Mouse (Mus musculus): ENCODE data around the gene Ank. TPM values are rescaled to one million over a fixed set of nuclear protein-coding genes. Genes with fewer than 3 reads are reported as not detected.

Ank gene
- total and polyA plus RNA-seq, 2 experiments from 2014 or later = 22.8 to 31.5 TPM

- 0 out of 2 replicates have a peak overlapping the region, but pooled peaks have one; percentile 6 for H3K9ac ChIP-seq
- H3K4me2 ChIP-seq (ENCODE audit: low read depth) = no peak overlapping the region
- H3K27me3 ChIP-seq (ENCODE audit: insufficient read depth, low read length) = no peaks in the 10 kb centered on the region
- H3K36me3 ChIP-seq (ENCODE audit: insufficient read depth) = no peaks in the 10 kb centered on the region
- H3K4me3 ChIP-seq (ENCODE audit: low read depth, low read length) = no peak overlapping the region
- 75% methylated on average over 7 of the region's 7 CpGs for WGBS
- H3K27ac ChIP-seq (ENCODE audit: low read depth, low read length) = no peak overlapping the region
- H3K9me3 ChIP-seq (ENCODE audit: low read length) = no peaks in the 10 kb centered on the region
- DNase-seq (peak; percentile 21), ATAC-seq (no peak)
- TF ChIP-seq CTCF (IDR thresholded peaks at IDR 0.05; ENCODE audit: low read depth) = no peak
- no peaks in the 10 kb centered on the region for H3K4me1 ChIP-seq (ENCODE audit: insufficient read depth)
Measured at GRCm38 (mm10) chr15:27536186-27536585, 69.7 kb downstream of the Ank start.

DNA sequence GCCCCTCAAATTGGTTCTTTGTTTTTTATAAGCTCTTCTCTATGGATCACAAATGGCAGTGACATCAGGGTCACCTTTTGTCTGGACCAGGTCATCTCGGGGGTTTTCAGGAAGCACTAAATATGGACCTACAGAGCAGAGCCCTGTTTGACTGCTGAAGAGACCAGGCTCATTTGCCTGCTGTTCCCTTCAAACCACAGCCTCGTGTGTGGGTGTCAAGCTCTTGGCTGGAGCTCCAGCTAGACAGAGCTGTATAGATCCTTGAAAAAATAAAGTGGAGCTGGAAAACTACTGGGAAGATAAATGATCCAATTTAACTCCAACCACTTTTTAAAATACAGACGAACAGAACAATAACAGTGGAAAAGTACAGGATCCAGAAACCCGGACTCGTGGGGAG, 70.3 kb downstream of the Ank start:
- H3K27me3 ChIP-seq (ENCODE audit: insufficient read depth, low read length) = no peaks in the 10 kb centered on the region
- WGBS = 48% methylated on average over 5 of the region's 5 CpGs
- no peak overlapping the region for H3K27ac ChIP-seq (ENCODE audit: low read depth, low read length)
- ATAC-seq (no peak), DNase-seq (no peak)
- no peak overlapping the region for H3K4me3 ChIP-seq (ENCODE audit: low read depth, low read length)
- H3K4me1 ChIP-seq (ENCODE audit: insufficient read depth) = no peaks in the 10 kb centered on the region
- no peaks in the 10 kb centered on the region for H3K36me3 ChIP-seq (ENCODE audit: insufficient read depth)
- no peaks in the 10 kb centered on the region for H3K9me3 ChIP-seq (ENCODE audit: low read length)
- 0 out of 2 replicates have a peak overlapping the region, but pooled peaks have one; percentile 6 for H3K9ac ChIP-seq
- no peak for TF ChIP-seq CTCF (IDR thresholded peaks at IDR 0.05; ENCODE audit: low read depth)
- no peak overlapping the region for H3K4me2 ChIP-seq (ENCODE audit: low read depth)

GRCm38 (mm10) chr15:27537519-27538223, 71.2 kb downstream of the Ank start:
- ATAC-seq (no peak), DNase-seq (no peak)
- no peaks in the 10 kb centered on the region for H3K36me3 ChIP-seq (ENCODE audit: insufficient read depth)
- H3K9ac ChIP-seq = no peak overlapping the region
- H3K4me3 ChIP-seq (ENCODE audit: low read depth, low read length) = no peak overlapping the region
- WGBS = 77% methylated on average over 4 of the region's 4 CpGs
- TF ChIP-seq CTCF (IDR thresholded peaks at IDR 0.05; ENCODE audit: low read depth) = no peak
- no peaks in the 10 kb centered on the region for H3K9me3 ChIP-seq (ENCODE audit: low read length)
- H3K27ac ChIP-seq (ENCODE audit: low read depth, low read length) = no peak overlapping the region
- H3K27me3 ChIP-seq (ENCODE audit: insufficient read depth, low read length) = no peaks in the 10 kb centered on the region
- H3K4me2 ChIP-seq (ENCODE audit: low read depth) = no peak overlapping the region
- no peaks in the 10 kb centered on the region for H3K4me1 ChIP-seq (ENCODE audit: insufficient read depth)

DNA sequence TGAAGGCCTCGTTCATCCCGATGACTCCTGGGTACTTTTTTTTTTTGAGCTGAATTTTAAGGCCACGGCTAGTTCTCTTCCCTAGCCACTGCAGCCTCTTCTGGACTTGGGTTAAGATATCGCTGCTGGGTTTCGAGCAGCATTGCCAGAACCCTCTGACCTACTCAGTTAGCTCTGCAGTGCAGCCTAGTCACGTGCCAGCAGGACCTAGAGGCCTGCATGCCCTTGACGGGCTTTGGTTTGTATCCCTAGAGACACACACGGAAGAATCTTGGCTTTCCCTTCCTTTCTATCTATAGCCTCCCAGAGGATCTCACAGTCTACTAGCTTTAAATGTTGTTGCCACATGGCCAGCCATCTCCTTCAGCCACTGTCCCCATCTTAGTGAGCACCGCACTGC, 73.3 kb downstream of the Ank start:
- Histone ChIP-seq H3K27me3 (ENCODE audit: insufficient read depth, low read length) (no peaks in the 10 kb centered on the region), H3K4me1 (ENCODE audit: insufficient read depth) (no peaks in the 10 kb centered on the region), H3K4me3 (ENCODE audit: low read depth, low read length) (no peak overlapping the region), H3K9me3 (ENCODE audit: low read length) (no peaks in the 10 kb centered on the region), H3K4me2 (ENCODE audit: low read depth) (no peak overlapping the region), H3K9ac (no peak overlapping the region), H3K27ac (ENCODE audit: low read depth, low read length) (no peak overlapping the region), H3K36me3 (ENCODE audit: insufficient read depth) (no peaks in the 10 kb centered on the region)
- no peak for TF ChIP-seq CTCF (IDR thresholded peaks at IDR 0.05; ENCODE audit: low read depth)
- DNase-seq (no peak), ATAC-seq (no peak)
- 82% methylated on average over 9 of the region's 9 CpGs for WGBS

GRCm38 (mm10) chr15:27545203-27545602, 78.7 kb downstream of the Ank start:
- Histone ChIP-seq H3K4me1 (ENCODE audit: insufficient read depth) (peaks cover 4% of the 10 kb centered on the region; the same call in 1 of the 2 replicates), H3K4me2 (ENCODE audit: low read depth) (no peak overlapping the region), H3K4me3 (ENCODE audit: low read depth, low read length) (no peak overlapping the region), H3K36me3 (ENCODE audit: insufficient read depth) (no peaks in the 10 kb centered on the region; the same call in 1 of the 2 replicates), H3K9ac (no peak overlapping the region), H3K27me3 (ENCODE audit: insufficient read depth, low read length) (no peaks in the 10 kb centered on the region), H3K9me3 (ENCODE audit: low read length) (no peaks in the 10 kb centered on the region), H3K27ac (ENCODE audit: low read depth, low read length) (no peak overlapping the region)
- DNase-seq (no peak), ATAC-seq (no peak)
- WGBS = 78% methylated on average over 10 of the region's 10 CpGs
- TF ChIP-seq CTCF (IDR thresholded peaks at IDR 0.05; ENCODE audit: low read depth) = no peak

- DNase-seq = no peak
- no peaks in the 10 kb centered on the region for H3K9me3 ChIP-seq (ENCODE audit: low read length)
- no peak overlapping the region for H3K4me3 ChIP-seq (ENCODE audit: low read depth, low read length)
- H3K36me3 ChIP-seq (ENCODE audit: insufficient read depth) = no peaks in the 10 kb centered on the region; the same call in 1 of the 2 replicates
- 80% methylated on average over 6 of the region's 6 CpGs for WGBS
- H3K9ac ChIP-seq = no peak overlapping the region
- TF ChIP-seq CTCF (IDR thresholded peaks at IDR 0.05; ENCODE audit: low read depth) = no peak
- H3K27me3 ChIP-seq (ENCODE audit: insufficient read depth, low read length) = no peaks in the 10 kb centered on the region
- no peak for ATAC-seq
- H3K4me2 ChIP-seq (ENCODE audit: low read depth) = no peak overlapping the region
- H3K4me1 ChIP-seq (ENCODE audit: insufficient read depth) = peaks cover 4% of the 10 kb centered on the region; the same call in 1 of the 2 replicates
- no peak overlapping the region for H3K27ac ChIP-seq (ENCODE audit: low read depth, low read length)
Measured at GRCm38 (mm10) chr15:27548110-27548509, 81.6 kb downstream of the Ank start.

DNA sequence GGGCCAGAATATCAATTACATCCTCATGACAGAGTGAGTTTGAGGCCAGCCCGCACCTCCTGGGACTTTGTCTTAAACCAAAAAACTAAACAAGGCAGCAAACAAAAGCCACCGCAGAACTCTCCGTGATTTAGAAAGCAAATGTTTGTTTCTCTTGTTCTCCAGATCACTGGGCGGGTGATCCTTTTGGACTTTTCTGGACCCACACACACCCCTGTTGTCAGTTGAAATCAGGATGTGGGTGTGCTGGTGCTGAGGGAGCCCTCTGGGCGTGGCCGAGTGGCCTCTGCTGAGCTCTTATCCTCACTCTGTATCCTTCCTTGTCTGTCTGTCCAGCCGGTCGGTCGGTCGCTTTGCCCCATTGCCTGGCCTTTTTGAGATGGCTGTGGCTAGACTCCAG, 82.6 kb downstream of the Ank start:
- H3K9me3 ChIP-seq (ENCODE audit: low read length) = no peaks in the 10 kb centered on the region
- H3K4me2 ChIP-seq (ENCODE audit: low read depth) = no peak overlapping the region
- no peak for DNase-seq
- no peak overlapping the region for H3K27ac ChIP-seq (ENCODE audit: low read depth, low read length)
- WGBS = 88% methylated on average over 10 of the region's 10 CpGs
- no peaks in the 10 kb centered on the region for H3K27me3 ChIP-seq (ENCODE audit: insufficient read depth, low read length)
- H3K36me3 ChIP-seq (ENCODE audit: insufficient read depth) = no peaks in the 10 kb centered on the region; the same call in 1 of the 2 replicates
- no peak overlapping the region for H3K9ac ChIP-seq
- ATAC-seq = no peak
- no peak overlapping the region for H3K4me3 ChIP-seq (ENCODE audit: low read depth, low read length)
- TF ChIP-seq CTCF (IDR thresholded peaks at IDR 0.05; ENCODE audit: low read depth) = no peak
- peaks cover 4% of the 10 kb centered on the region; the same call in 1 of the 2 replicates for H3K4me1 ChIP-seq (ENCODE audit: insufficient read depth)

Measured in forebrain, postnatal 0 days (tissue).